In genomic region chr11:75976748-75977147, GRCm38 (mm10) we compare ENCODE assay signal across 12 mouse cellular contexts. TPM values are rescaled to one million over a fixed set of nuclear protein-coding genes. Genes with fewer than 3 reads are reported as not detected.
DNase-seq lines count a peak whose midpoint lies in the region; ATAC-seq lines count a peak whose summit lies in the region.
"Had no signal": no experiment of that assay in that cellular context is flagged by ENCODE, and none has a peak within 500 bp of the region (broad histone marks: within the 10 kb centered on the region; RNA-seq: fewer than 3 reads in every experiment).

No protein-coding gene starts in this region.

- no peak overlapping the region for H3K9ac ChIP-seq in kidney, embryonic 14.5 days (ENCODE audit: low read depth, low read length)
- no peak overlapping the region for H3K9ac ChIP-seq in hindbrain, embryonic 16.5 days (ENCODE audit: low read depth, low read length)
- no peak overlapping the region for H3K9ac ChIP-seq in heart, embryonic 11.5 days (ENCODE audit: low read depth, low read length)
- H3K9ac ChIP-seq: embryonic facial prominence, embryonic 13.5 days; liver, embryonic 15.5 days had no signal

- no peaks in the 10 kb centered on the region for H3K4me1 ChIP-seq in kidney, embryonic 14.5 days (ENCODE audit: control insufficient read depth, insufficient read depth, low read length)
- H3K4me1 ChIP-seq in hindbrain, embryonic 16.5 days (ENCODE audit: control insufficient read depth, insufficient read depth, low read depth, low read length), result peaks cover 5% of the 10 kb centered on the region
- no peaks in the 10 kb centered on the region for H3K4me1 ChIP-seq in heart, embryonic 11.5 days (ENCODE audit: control insufficient read depth, insufficient read depth, low read length)
- H3K4me1 ChIP-seq: liver, embryonic 15.5 days had no signal

- ATAC-seq in kidney, embryonic 14.5 days (ENCODE audit: low FRiP score, low TSS enrichment), result no peak
- ATAC-seq in inflammation-experienced regulatory T-cells, adult 6 months, result peak; percentile 94
- ATAC-seq in monocyte, adult 5-6 weeks (replicated peaks; ENCODE audit: insufficient number of reproducible peaks, low FRiP score, low TSS enrichment, poor library complexity, severe bottlenecking), result peak; percentile 70; the same call in 1 of the 2 replicates
- ATAC-seq in hindbrain, embryonic 16.5 days, result no peak
- ATAC-seq in heart, embryonic 11.5 days (replicated peaks; ENCODE audit: insufficient number of reproducible peaks, low FRiP score, low TSS enrichment), result no peak

- H3K36me3 ChIP-seq in kidney, embryonic 14.5 days (ENCODE audit: control insufficient read depth, insufficient read depth, low read length), result no peaks in the 10 kb centered on the region
- no peaks in the 10 kb centered on the region for H3K36me3 ChIP-seq in hindbrain, embryonic 16.5 days (ENCODE audit: control insufficient read depth, insufficient read depth, low read length)
- no peaks in the 10 kb centered on the region for H3K36me3 ChIP-seq in heart, embryonic 11.5 days (ENCODE audit: control insufficient read depth, insufficient read depth, low read length)
- H3K36me3 ChIP-seq: embryonic facial prominence, embryonic 13.5 days; liver, embryonic 15.5 days had no signal

- H3K27me3 ChIP-seq in kidney, embryonic 14.5 days (ENCODE audit: control insufficient read depth, insufficient read depth, low read length), result no peaks in the 10 kb centered on the region
- no peaks in the 10 kb centered on the region for H3K27me3 ChIP-seq in hindbrain, embryonic 16.5 days (replicated peaks; ENCODE audit: control insufficient read depth, insufficient read depth, low read length)
- H3K27me3 ChIP-seq in heart, embryonic 11.5 days (ENCODE audit: control insufficient read depth, insufficient read depth, low read length), result no peaks in the 10 kb centered on the region
- H3K27me3 ChIP-seq: embryonic facial prominence, embryonic 13.5 days; liver, embryonic 15.5 days had no signal

- no peaks in the 10 kb centered on the region for H3K9me3 ChIP-seq in kidney, embryonic 14.5 days (ENCODE audit: control insufficient read depth, low read length)
- no peaks in the 10 kb centered on the region for H3K9me3 ChIP-seq in hindbrain, embryonic 16.5 days (ENCODE audit: control insufficient read depth, low read length)
- H3K9me3 ChIP-seq in heart, embryonic 11.5 days (replicated peaks; ENCODE audit: control insufficient read depth, low read length), result no peaks in the 10 kb centered on the region
- H3K9me3 ChIP-seq: embryonic facial prominence, embryonic 13.5 days; liver, embryonic 15.5 days had no signal

- no peak overlapping the region for H3K4me2 ChIP-seq in kidney, embryonic 14.5 days (replicated peaks; ENCODE audit: low read depth, low read length)
- no peak overlapping the region for H3K4me2 ChIP-seq in hindbrain, embryonic 16.5 days (ENCODE audit: low read length)
- H3K4me2 ChIP-seq in heart, embryonic 11.5 days, result no peak overlapping the region
- H3K4me2 ChIP-seq: embryonic facial prominence, embryonic 13.5 days; liver, embryonic 15.5 days had no signal

- no peak overlapping the region for H3K4me3 ChIP-seq in kidney, embryonic 14.5 days (ENCODE audit: low read length)
- no peak overlapping the region for H3K4me3 ChIP-seq in hindbrain, embryonic 16.5 days (ENCODE audit: low read length)
- H3K4me3 ChIP-seq in heart, embryonic 11.5 days (ENCODE audit: low read depth, low read length), result no peak overlapping the region
- H3K4me3 ChIP-seq: embryonic facial prominence, embryonic 13.5 days; liver, embryonic 15.5 days had no signal

- DNase-seq in kidney, adult 11 months, result peak; percentile 49
- DNase-seq in thymus, postnatal 0 days (ENCODE audit: low spot score), result peak; percentile 92
- no peak for DNase-seq in ovary, postnatal 10 days (ENCODE audit: low spot score)
- DNase-seq: adrenal gland, postnatal 10 days; gastrocnemius, postnatal 36 days had no signal

- no peak overlapping the region for H3K27ac ChIP-seq in kidney, embryonic 14.5 days (ENCODE audit: low read depth, low read length)
- no peak overlapping the region for H3K27ac ChIP-seq in hindbrain, embryonic 16.5 days (ENCODE audit: low read depth, low read length)
- no peak overlapping the region for H3K27ac ChIP-seq in heart, embryonic 11.5 days (ENCODE audit: low read depth, low read length)
- H3K27ac ChIP-seq: embryonic facial prominence, embryonic 13.5 days; liver, embryonic 15.5 days had no signal

- 35% methylated on average over 8 of the region's 8 CpGs for WGBS in kidney, embryonic 14.5 days
- WGBS in hindbrain, embryonic 16.5 days, result 64% methylated on average over 8 of the region's 8 CpGs
- 56% methylated on average over 8 of the region's 8 CpGs for WGBS in heart, embryonic 11.5 days (ENCODE audit: insufficient replicate concordance)

RNA-seq across cellular contexts. Expression of gene 1700016K19Rik, which starts 23.0 kb away (rescaled TPM):
- 0.31 and 0.50 TPM in 2 replicates for polyA plus RNA-seq in kidney, embryonic 14.5 days (2014; fragmentation: Nextera tagmentation; extraction: Ambion mirVana)
- polyA plus RNA-seq in inflammation-experienced regulatory T-cells, adult 6 months (2017; shearing (Covaris generic)), result under 1 TPM in 1 of 3 experiments, not detected in 2; 0.62 TPM
- 0.43 TPM in 1 of 3 replicates, not detected in the others for total RNA-seq in monocyte, adult 5-6 weeks (2017)
- polyA plus RNA-seq in thymus, postnatal 0 days (2015; fragmentation: Nextera tagmentation; extraction: Ambion mirVana), result 1.2 and 1.3 TPM in 2 replicates
- polyA plus RNA-seq in hindbrain, embryonic 16.5 days (2015; fragmentation: Nextera tagmentation; extraction: Ambion mirVana), result 5.0 and 5.2 TPM in 2 replicates
- not detected in 2 replicates for polyA plus RNA-seq in heart, embryonic 11.5 days (2014; fragmentation: Nextera tagmentation; extraction: Ambion mirVana)
- total RNA-seq: adrenal gland, postnatal 10 days; gastrocnemius, postnatal 36 days had no signal
- polyA plus RNA-seq: liver, embryonic 15.5 days had no signal

RNA-seq across cellular contexts. Expression of gene Rph3al, which starts 38.5 kb away (rescaled TPM):
- 8.8 and 13.1 TPM in 2 replicates for polyA plus RNA-seq in kidney, embryonic 14.5 days (2014; fragmentation: Nextera tagmentation; extraction: Ambion mirVana)
- 1 to 10 TPM; 5.6 to 7.4 (median 6.7) TPM for polyA plus RNA-seq in inflammation-experienced regulatory T-cells, adult 6 months (2017; shearing (Covaris generic))
- total RNA-seq in monocyte, adult 5-6 weeks (2017), result 2.3 to 4.9 TPM (median 4.6 TPM) in 3 replicates
- polyA plus RNA-seq in thymus, postnatal 0 days (2015; fragmentation: Nextera tagmentation; extraction: Ambion mirVana), result 4.2 and 4.3 TPM in 2 replicates
- polyA plus RNA-seq in hindbrain, embryonic 16.5 days (2015; fragmentation: Nextera tagmentation; extraction: Ambion mirVana), result 3.1 and 3.4 TPM in 2 replicates
- polyA plus RNA-seq in heart, embryonic 11.5 days (2014; fragmentation: Nextera tagmentation; extraction: Ambion mirVana), result 4.1 and 5.1 TPM in 2 replicates

RNA-seq across cellular contexts. Expression of gene Rflnb, which starts 50.8 kb away (rescaled TPM):
- 20.7 and 23.3 TPM in 2 replicates for polyA plus RNA-seq in kidney, embryonic 14.5 days (2014; fragmentation: Nextera tagmentation; extraction: Ambion mirVana)
- polyA plus RNA-seq in inflammation-experienced regulatory T-cells, adult 6 months (2017; shearing (Covaris generic)), result 10 to 100 TPM in 2 of 3 experiments, 1 to 10 TPM in 1; 7.9 to 25.3 (median 24.8) TPM
- total RNA-seq in monocyte, adult 5-6 weeks (2017), result 1.4 to 29.5 TPM (median 23.9 TPM) in 3 replicates
- 10.6 and 13.2 TPM in 2 replicates for polyA plus RNA-seq in thymus, postnatal 0 days (2015; fragmentation: Nextera tagmentation; extraction: Ambion mirVana)
- 12.8 and 13.7 TPM in 2 replicates for polyA plus RNA-seq in hindbrain, embryonic 16.5 days (2015; fragmentation: Nextera tagmentation; extraction: Ambion mirVana)
- 8.3 and 9.0 TPM in 2 replicates for polyA plus RNA-seq in heart, embryonic 11.5 days (2014; fragmentation: Nextera tagmentation; extraction: Ambion mirVana)

Comparison
In these comparisons a context has a peak if more than half of its experiments do, and no peak if none do; other contexts are left out.
1. ATAC-seq: peak in inflammation-experienced regulatory T-cells, adult 6 months (single experiment) and monocyte, adult 5-6 weeks (single experiment); none in kidney, embryonic 14.5 days (single experiment), hindbrain, embryonic 16.5 days (single experiment) and heart, embryonic 11.5 days (single experiment).